Mouse (Mus musculus): ENCODE data around the gene Gm10591. TPM values are rescaled to one million over a fixed set of nuclear protein-coding genes. Genes with fewer than 3 reads are reported as not detected.

Gene Gm10591
- polyA plus RNA-seq (2012; rRNA removed; ENCODE audit: low replicate concordance): 1.1 TPM in 1 of 2 replicates, not detected in the other

DNA sequence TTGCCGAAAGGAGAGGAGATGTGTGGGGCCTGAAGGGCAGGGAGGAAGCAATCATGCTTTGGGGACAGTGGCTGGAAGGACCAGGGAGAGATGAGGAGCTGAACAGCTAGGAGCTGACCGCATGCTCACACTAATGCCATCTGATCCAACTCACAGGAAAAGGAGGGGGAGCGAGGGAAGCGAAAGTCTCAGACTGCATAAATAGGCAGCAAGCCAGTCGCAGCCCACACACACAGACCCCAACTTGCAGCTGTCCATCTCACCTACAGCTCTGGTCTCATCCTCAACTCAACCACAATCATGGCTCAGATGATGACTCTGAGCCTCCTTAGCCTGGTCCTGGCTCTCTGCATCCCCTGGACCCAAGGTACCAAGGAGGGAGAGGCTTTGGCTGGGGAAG, at the start of gene Gm10591:
Gm10591 (plus strand) TSS at position 301 of the 400 bp plus-strand sequence.

GRCm38 (mm10) chr4:42629419-42629818, 17.4 kb downstream of the Gm10591 start, which contains the start of gene Gm2564:
Gene Gm2564 (plus strand): TSS chr4:42629719.

GRCm38 (mm10) chr4:42654951-42655350, 43.0 kb downstream of the Gm10591 start, which contains the start of gene Ccl27b:
Gene Ccl27b (plus strand): TSS chr4:42655251.

DNA sequence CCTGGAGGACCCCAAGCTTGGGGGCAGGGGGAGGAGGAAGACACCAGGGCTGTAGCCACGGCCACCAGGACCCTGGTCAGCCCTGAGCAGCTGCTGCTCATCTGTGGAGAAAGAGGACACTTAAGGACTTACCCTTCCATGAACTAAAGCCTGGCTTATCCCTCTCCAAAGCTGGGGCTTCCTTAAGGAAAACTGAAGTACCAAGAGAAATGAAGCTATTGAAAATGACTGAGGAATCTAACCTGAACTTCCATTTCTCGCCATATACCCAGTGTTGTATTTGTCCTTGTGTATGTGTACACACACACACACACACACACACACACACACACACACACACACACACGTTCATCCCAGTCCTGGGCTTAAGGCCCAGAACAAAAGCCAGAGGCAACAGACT, 49.8 kb downstream of the Gm10591 start, which contains the start of gene Il11ra2:
Il11ra2 (minus strand) TSS at position 101 of the 400 bp plus-strand sequence.

Other genes with a start within 250 kb of the Gm10591 start
- not detected in 2 replicates for gene Gm21586, start 172.8 kb upstream of the Gm10591 start, polyA plus RNA-seq (2012; rRNA removed; ENCODE audit: low replicate concordance)
- not detected in 2 replicates for gene Gm2163, start 145.4 kb upstream of the Gm10591 start, polyA plus RNA-seq (2012; rRNA removed; ENCODE audit: low replicate concordance)
- gene Fam205a2, start 84.0 kb upstream of the Gm10591 start, polyA plus RNA-seq (2012; rRNA removed; ENCODE audit: low replicate concordance): not detected in 2 replicates
- 0.41 and 1.3 TPM in 2 replicates for gene Gm2564, start 17.5 kb downstream of the Gm10591 start, polyA plus RNA-seq (2012; rRNA removed; ENCODE audit: low replicate concordance)
- gene Ccl27b, start 43.1 kb downstream of the Gm10591 start, polyA plus RNA-seq (2012; rRNA removed; ENCODE audit: low replicate concordance): not detected in 2 replicates
- gene Il11ra2, start 49.7 kb downstream of the Gm10591 start, polyA plus RNA-seq (2012; rRNA removed; ENCODE audit: low replicate concordance): not detected in 2 replicates
- not detected in 2 replicates for gene 4930578G10Rik, start 123.3 kb downstream of the Gm10591 start, polyA plus RNA-seq (2012; rRNA removed; ENCODE audit: low replicate concordance)
- gene Ccl19, start 144.4 kb downstream of the Gm10591 start, polyA plus RNA-seq (2012; rRNA removed; ENCODE audit: low replicate concordance): 3.9 and 8.2 TPM in 2 replicates
- 25.7 and 25.8 TPM in 2 replicates for gene Ccl21a, start 161.8 kb downstream of the Gm10591 start, polyA plus RNA-seq (2012; rRNA removed; ENCODE audit: low replicate concordance)
- gene Fam205a1, start 241.7 kb downstream of the Gm10591 start, polyA plus RNA-seq (2012; rRNA removed; ENCODE audit: low replicate concordance): not detected in 2 replicates
- not detected in 2 replicates for gene Gm12394, start 244.6 kb downstream of the Gm10591 start, polyA plus RNA-seq (2012; rRNA removed; ENCODE audit: low replicate concordance)